Mouse (Mus musculus) megakaryocyte progenitor cell, adult 5-6 weeks (primary cell): ENCODE measurements at regions not wholly inside any gene's neighbourhood (a gene's known extent, or its start where the extent isn't known, plus 50 kb on each side); places are given as distances from the start of the nearest gene placed in this dataset.
"Not testable (repeated sequence)": the region's sequence is repeated elsewhere in the genome, so short reads cannot be mapped to it uniquely, and the experiment has no call there.

Source experiments
- ATAC-seq: replicated peaks from 2 replicates; pipeline ENCODE4 v1.8.0; 2016; ENCODE audit warnings: mild to moderate bottlenecking, moderate TSS enrichment, inconsistent platforms; ENCODE audit not compliant: poor library complexity

- ATAC-seq = no peak
These were observed 640.2 kb upstream of the Slc8a1 start for GRCm38 (mm10) chr17:82378248-82378820.

GRCm38 (mm10) chr17:82377176-82377592 is 639.0 kb upstream of the Slc8a1 start:
- ATAC-seq = 0 out of 2 replicates have a peak, but pooled peaks have one; percentile 29

- no peak for ATAC-seq
These were observed 629.7 kb upstream of the Slc8a1 start for GRCm38 (mm10) chr17:82367876-82368275.

GRCm38 (mm10) chr17:82366001-82366400 is 627.8 kb upstream of the Slc8a1 start:
- peak; percentile 73 for ATAC-seq

GRCm38 (mm10) chr17:82348636-82349035 is 610.5 kb upstream of the Slc8a1 start:
- ATAC-seq = no peak

- ATAC-seq = no peak
These were observed 593.3 kb upstream of the Slc8a1 start for GRCm38 (mm10) chr17:82331429-82331828.

- no peak for ATAC-seq
These were observed 574.0 kb upstream of the Slc8a1 start for GRCm38 (mm10) chr17:82312191-82312590.

GRCm38 (mm10) chr17:82306347-82306746 is 568.2 kb upstream of the Slc8a1 start:
- no peak for ATAC-seq

GRCm38 (mm10) chr17:82277728-82278127 is 539.6 kb upstream of the Slc8a1 start:
- no peak for ATAC-seq

- no peak for ATAC-seq
These were observed 535.8 kb upstream of the Slc8a1 start for GRCm38 (mm10) chr17:82273946-82274345.

GRCm38 (mm10) chr17:82272845-82273244 is 534.7 kb upstream of the Slc8a1 start:
- no peak for ATAC-seq

GRCm38 (mm10) chr17:82266842-82267241 is 528.7 kb upstream of the Slc8a1 start:
- not testable (repeated sequence) for ATAC-seq

- ATAC-seq = no peak
These were observed 514.2 kb upstream of the Slc8a1 start for GRCm38 (mm10) chr17:82252362-82252761.

- no peak for ATAC-seq
These were observed 513.7 kb upstream of the Slc8a1 start for GRCm38 (mm10) chr17:82251841-82252240.

- ATAC-seq = no peak
These were observed 500.2 kb upstream of the Slc8a1 start for GRCm38 (mm10) chr17:82238361-82238760.

- ATAC-seq = no peak
These were observed 499.3 kb upstream of the Slc8a1 start for GRCm38 (mm10) chr17:82237456-82237855.

GRCm38 (mm10) chr17:82215728-82216623 is 477.8 kb upstream of the Slc8a1 start:
- ATAC-seq = no peak

GRCm38 (mm10) chr17:82199981-82200380 is 461.8 kb upstream of the Slc8a1 start:
- no peak for ATAC-seq

- no peak for ATAC-seq
These were observed 461.0 kb upstream of the Slc8a1 start for GRCm38 (mm10) chr17:82199031-82199642.

- no peak for ATAC-seq
These were observed 446.1 kb upstream of the Slc8a1 start for GRCm38 (mm10) chr17:82184261-82184660.

- no peak for ATAC-seq
These were observed 433.0 kb upstream of the Slc8a1 start for GRCm38 (mm10) chr17:82171216-82171615.

GRCm38 (mm10) chr17:82153446-82153845 is 415.3 kb upstream of the Slc8a1 start:
- no peak for ATAC-seq
